Mouse (Mus musculus) large intestine, adult 2 months (tissue): Measurements from ENCODE around the gene Meox2. TPM values are rescaled to one million over a fixed set of nuclear protein-coding genes. Genes with fewer than 3 reads are reported as not detected.
"Not testable (repeated sequence)": the region's sequence is repeated elsewhere in the genome, so short reads cannot be mapped to it uniquely, and the experiment has no call there.

Experiments used
- DNase-seq: peaks from one replicate; pipeline ENCODE4 v3.0.0-alpha.2; 2012; ENCODE audit warnings: low read depth, low spot score
- WGBS: fragments of 180-500 bp; shearing (Covaris S2); methylation state at CpG from one replicate; pipeline ENCODE4 v1.1.7; 2018; 5-methylcytosine and 5-hydroxymethylcytosine counted together
- polyA plus RNA-seq: library from polyadenylated mRNA; depleted of rRNA; stranded (reverse); fragments of >200 nt; gene quantifications from 2 replicates; pipeline ENCODE4 v1.2.3, GENCODE M21; 2012; rRNA removed

The Meox2 gene
- polyA plus RNA-seq, result 0.45 and 0.60 TPM in 2 replicates

- DNase-seq, result no peak
- 3% methylated on average over 12 of the region's 12 CpGs for WGBS
Observed at GRCm38 (mm10) chr12:37108390-37108738, at the start of gene Meox2. Meox2 (plus strand) TSS chr12:37108540.

- no peak for DNase-seq
- 16% methylated on average over 3 of the region's 3 CpGs for WGBS
Observed at GRCm38 (mm10) chr12:37072636-37073035, 35.7 kb upstream of the Meox2 start.

- no peak for DNase-seq
- WGBS, result 37% methylated on average over 1 of the region's 1 CpGs
Observed at GRCm38 (mm10) chr12:37077308-37077707, 31.0 kb upstream of the Meox2 start.

GRCm38 (mm10) chr12:37080005-37080404 lies 28.3 kb upstream of the Meox2 start:
- 38% methylated on average over 5 of the region's 5 CpGs for WGBS
- not testable (repeated sequence) for DNase-seq

- DNase-seq, result no peak
- 61% methylated on average over 8 of the region's 8 CpGs for WGBS
Observed at GRCm38 (mm10) chr12:37106541-37106940, 1.8 kb upstream of the Meox2 start.

- 50% methylated on average over 2 of the region's 2 CpGs for WGBS
Observed at GRCm38 (mm10) chr12:37107150-37107549, 1.2 kb upstream of the Meox2 start.

GRCm38 (mm10) chr12:37107713-37108389 lies 489 bp upstream of the Meox2 start:
- no peak for DNase-seq

More at GRCm38 (mm10) chr12:37107150-37107549, 1.2 kb upstream of the Meox2 start:
- no peak for DNase-seq

GRCm38 (mm10) chr12:37108819-37109473 lies 606 bp downstream of the Meox2 start:
- DNase-seq, result no peak
- 2% methylated on average over 29 of the region's 29 CpGs for WGBS

More at GRCm38 (mm10) chr12:37107713-37108389, 489 bp upstream of the Meox2 start:
- WGBS, result 26% methylated on average over 20 of the region's 20 CpGs

- no peak for DNase-seq
- 7% methylated on average over 18 of the region's 18 CpGs for WGBS
Observed at GRCm38 (mm10) chr12:37109474-37110012, 1.2 kb downstream of the Meox2 start.

GRCm38 (mm10) chr12:37110977-37111376 lies 2.6 kb downstream of the Meox2 start:
- WGBS, result 66% methylated on average over 9 of the region's 9 CpGs
- no peak for DNase-seq

- no peak for DNase-seq
- WGBS, result 76% methylated on average over 5 of the region's 5 CpGs
Observed at GRCm38 (mm10) chr12:37119246-37119645, 10.9 kb downstream of the Meox2 start.

- DNase-seq, result no peak
- 68% methylated on average over 2 of the region's 2 CpGs for WGBS
Observed at GRCm38 (mm10) chr12:37123763-37124162, 15.4 kb downstream of the Meox2 start.

GRCm38 (mm10) chr12:37142080-37142703 lies 33.9 kb downstream of the Meox2 start:
- no peak for DNase-seq
- WGBS, result 20% methylated on average over 3 of the region's 3 CpGs

- DNase-seq, result no peak
- WGBS, result 82% methylated on average over 1 of the region's 1 CpGs
Observed at GRCm38 (mm10) chr12:37143879-37144278, 35.5 kb downstream of the Meox2 start.

- DNase-seq, result no peak
Observed at GRCm38 (mm10) chr12:37167742-37168141, 59.4 kb downstream of the Meox2 start.

GRCm38 (mm10) chr12:37173324-37173723 lies 65.0 kb downstream of the Meox2 start:
- DNase-seq, result no peak
- 93% methylated on average over 3 of the region's 3 CpGs for WGBS

GRCm38 (mm10) chr12:37183689-37184088 lies 75.3 kb downstream of the Meox2 start:
- DNase-seq, result no peak

GRCm38 (mm10) chr12:37188940-37189488 lies 80.7 kb downstream of the Meox2 start:
- 35% methylated on average over 5 of the region's 5 CpGs for WGBS
- no peak for DNase-seq
